Mouse (Mus musculus) cerebellum, postnatal 25 days (tissue): ENCODE results near the gene Slco3a1.
A peak's percentile ranks its signal among the peaks of the same experiment; 100 is the strongest.

ENCODE experiments used
- DNase-seq, 2 experiments: peaks; one replicate each; pipeline ENCODE4 v3.0.0; 2021; ENCODE audit warnings: mixed read lengths in 2 of 2

The Slco3a1 gene

GRCm38 (mm10) chr7:74527689-74528088 is 26.9 kb downstream of the Slco3a1 start:
- peak in 1 of 2 experiments; percentile 8 for DNase-seq

- DNase-seq = peak in 1 of 2 experiments; percentile 3
Observed at GRCm38 (mm10) chr7:74526030-74526429, 28.6 kb downstream of the Slco3a1 start.

GRCm38 (mm10) chr7:74525586-74525985 is 29.0 kb downstream of the Slco3a1 start:
- peak; percentile 57 to 68 for DNase-seq

- peak in 1 of 2 experiments; percentile 7 for DNase-seq
Observed at GRCm38 (mm10) chr7:74524188-74524971, 30.2 kb downstream of the Slco3a1 start.

GRCm38 (mm10) chr7:74523086-74523485 is 31.5 kb downstream of the Slco3a1 start:
- DNase-seq = no peak

GRCm38 (mm10) chr7:74522260-74522659 is 32.3 kb downstream of the Slco3a1 start:
- DNase-seq = peak in 1 of 2 experiments; percentile 55

GRCm38 (mm10) chr7:74519386-74519785 is 35.2 kb downstream of the Slco3a1 start:
- DNase-seq = peak in 1 of 2 experiments; percentile 1

GRCm38 (mm10) chr7:74518776-74519175 is 35.8 kb downstream of the Slco3a1 start:
- DNase-seq = peak in 1 of 2 experiments; percentile 15

- DNase-seq = peak in 1 of 2 experiments; percentile 68
Observed at GRCm38 (mm10) chr7:74518255-74518654, 36.3 kb downstream of the Slco3a1 start.

- DNase-seq = peak in 1 of 2 experiments; percentile 5
Observed at GRCm38 (mm10) chr7:74510676-74511075, 43.9 kb downstream of the Slco3a1 start.

- DNase-seq = no peak
Observed at GRCm38 (mm10) chr7:74508205-74508604, 46.4 kb downstream of the Slco3a1 start.

- peak in 1 of 2 experiments; percentile 41 for DNase-seq
Observed at GRCm38 (mm10) chr7:74506856-74507255, 47.7 kb downstream of the Slco3a1 start.

GRCm38 (mm10) chr7:74505635-74506034 is 48.9 kb downstream of the Slco3a1 start:
- DNase-seq = peak; percentile 58 to 60

GRCm38 (mm10) chr7:74501187-74501586 is 53.4 kb downstream of the Slco3a1 start:
- no peak for DNase-seq

GRCm38 (mm10) chr7:74499470-74499869 is 55.1 kb downstream of the Slco3a1 start:
- peak in 1 of 2 experiments; percentile 54 for DNase-seq

- DNase-seq = no peak
Observed at GRCm38 (mm10) chr7:74498266-74498980, 56.2 kb downstream of the Slco3a1 start.

GRCm38 (mm10) chr7:74497203-74497602 is 57.4 kb downstream of the Slco3a1 start:
- no peak for DNase-seq

GRCm38 (mm10) chr7:74495451-74495850 is 59.1 kb downstream of the Slco3a1 start:
- no peak for DNase-seq

GRCm38 (mm10) chr7:74493775-74494174 is 60.8 kb downstream of the Slco3a1 start:
- DNase-seq = no peak

GRCm38 (mm10) chr7:74491683-74492355 is 62.8 kb downstream of the Slco3a1 start:
- DNase-seq = peak; percentile 30 to 34

- no peak for DNase-seq
Observed at GRCm38 (mm10) chr7:74488141-74488540, 66.4 kb downstream of the Slco3a1 start.

- DNase-seq = peak; percentile 54 to 70
Observed at GRCm38 (mm10) chr7:74487727-74488126, 66.9 kb downstream of the Slco3a1 start.

- DNase-seq = no peak
Observed at GRCm38 (mm10) chr7:74486083-74486482, 68.5 kb downstream of the Slco3a1 start.
